Mouse (Mus musculus): Measurements from ENCODE around the gene Taco1.
"Not testable (repeated sequence)": the region's sequence is repeated elsewhere in the genome, so short reads cannot be mapped to it uniquely, and the experiment has no call there.

Taco1 gene

DNA sequence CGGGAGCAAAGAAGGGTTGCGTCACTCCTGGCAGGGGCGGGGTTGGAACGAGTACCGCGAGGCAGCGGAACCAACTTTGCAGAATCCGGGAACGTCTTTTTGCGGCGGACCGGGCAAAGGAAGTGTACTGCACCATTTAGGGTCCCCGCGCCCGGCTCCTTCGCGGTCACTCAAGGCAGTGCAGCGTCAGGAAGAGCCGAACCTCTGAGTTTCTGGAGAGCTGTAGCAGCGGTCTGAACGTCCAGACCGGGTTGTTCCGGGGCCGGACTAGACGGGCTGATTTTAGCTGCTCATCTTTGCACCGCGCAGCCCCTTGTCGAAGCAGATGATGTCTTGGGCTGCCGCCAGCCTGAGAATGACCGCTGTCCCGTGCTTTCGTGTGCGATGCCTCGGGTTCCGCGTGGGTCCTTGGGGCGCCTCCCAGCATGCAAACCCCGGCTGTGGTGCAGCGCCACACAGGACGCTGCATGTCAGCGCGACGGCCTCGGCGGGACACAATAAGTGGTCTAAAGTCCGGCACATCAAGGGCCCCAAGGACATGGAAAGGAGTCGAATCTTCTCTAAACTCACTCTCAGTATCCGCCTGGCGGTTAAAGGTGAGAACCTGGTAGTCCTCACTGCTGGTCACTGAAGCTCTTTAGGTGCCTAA is at the start of gene Taco1:
Gene Taco1 (plus strand): TSS at position 139 of the 649 bp plus-strand sequence.
- peak; percentile 97 for DNase-seq

DNA sequence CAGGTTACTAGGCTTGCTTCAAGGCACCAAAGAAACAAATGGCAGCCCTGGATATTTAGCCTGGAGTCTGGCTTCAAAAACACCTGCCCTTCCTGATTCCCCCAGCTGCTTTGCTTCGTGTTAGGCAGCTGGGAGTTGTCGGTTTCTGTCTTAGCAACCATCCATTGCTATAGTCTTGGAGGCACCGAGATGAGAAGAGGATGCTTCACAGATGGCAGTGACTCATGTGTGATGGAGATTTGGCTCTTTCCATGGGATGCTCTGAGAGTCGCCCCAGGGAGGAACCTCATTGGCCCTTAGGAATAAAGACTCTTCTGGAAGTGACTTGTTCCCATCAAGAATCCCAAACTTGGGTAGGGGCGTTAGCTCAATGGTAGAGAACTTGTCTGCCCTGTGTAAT is 49.4 kb upstream of the Taco1 start:
- no peak for DNase-seq

DNA sequence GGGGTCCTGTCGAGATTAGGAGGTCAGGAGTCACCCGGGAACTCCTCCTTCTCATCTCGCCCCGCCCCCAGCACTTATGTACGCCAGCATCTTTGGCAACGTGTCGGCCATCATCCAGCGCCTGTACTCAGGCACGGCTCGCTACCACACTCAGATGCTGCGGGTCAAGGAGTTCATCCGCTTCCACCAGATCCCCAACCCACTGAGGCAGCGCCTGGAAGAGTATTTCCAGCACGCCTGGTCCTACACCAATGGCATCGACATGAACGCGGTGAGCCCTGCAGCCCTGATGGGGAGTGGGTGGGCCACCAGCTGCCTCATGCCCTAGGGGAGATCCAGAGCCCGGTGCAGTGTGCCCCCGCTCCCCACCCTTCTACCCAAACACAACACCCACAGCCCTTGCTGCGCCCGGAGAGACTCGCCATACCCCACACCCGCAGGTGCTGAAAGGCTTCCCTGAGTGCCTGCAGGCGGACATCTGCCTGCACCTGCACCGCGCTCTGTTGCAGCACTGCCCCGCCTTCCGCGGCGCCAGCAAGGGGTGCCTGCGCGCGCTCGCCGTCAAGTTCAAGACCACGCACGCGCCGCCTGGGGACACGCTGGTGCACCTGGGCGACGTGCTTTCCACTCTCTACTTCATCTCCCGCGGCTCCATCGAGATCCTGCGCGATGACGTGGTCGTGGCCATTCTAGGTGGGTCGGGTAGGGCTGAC is 45.7 kb upstream of the Taco1 start:
- DNase-seq, result no peak

DNA sequence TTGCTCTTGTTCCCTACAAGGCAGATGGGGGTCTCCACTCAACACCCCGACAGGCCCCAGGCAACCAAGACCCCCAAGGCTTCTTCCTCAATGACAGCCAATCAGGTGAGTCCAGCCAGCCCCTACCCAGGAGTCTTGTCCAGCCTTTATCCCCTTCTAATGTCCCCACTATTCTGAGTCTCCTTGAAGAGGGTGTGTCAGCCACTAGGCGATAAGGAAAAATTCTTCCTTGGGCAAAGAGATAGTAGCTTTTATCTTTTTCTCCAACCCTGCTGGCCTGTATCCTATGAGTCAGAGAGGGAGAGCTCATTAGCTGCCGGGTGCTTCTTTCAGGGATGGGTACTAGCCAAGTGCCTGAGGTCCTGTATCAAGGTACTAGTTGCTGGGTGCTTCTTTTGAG is 40.1 kb upstream of the Taco1 start:
- no peak for DNase-seq

GRCm38 (mm10) chr11:106026465-106027151 is 39.3 kb upstream of the Taco1 start:
- peak; percentile 71 for DNase-seq

DNA sequence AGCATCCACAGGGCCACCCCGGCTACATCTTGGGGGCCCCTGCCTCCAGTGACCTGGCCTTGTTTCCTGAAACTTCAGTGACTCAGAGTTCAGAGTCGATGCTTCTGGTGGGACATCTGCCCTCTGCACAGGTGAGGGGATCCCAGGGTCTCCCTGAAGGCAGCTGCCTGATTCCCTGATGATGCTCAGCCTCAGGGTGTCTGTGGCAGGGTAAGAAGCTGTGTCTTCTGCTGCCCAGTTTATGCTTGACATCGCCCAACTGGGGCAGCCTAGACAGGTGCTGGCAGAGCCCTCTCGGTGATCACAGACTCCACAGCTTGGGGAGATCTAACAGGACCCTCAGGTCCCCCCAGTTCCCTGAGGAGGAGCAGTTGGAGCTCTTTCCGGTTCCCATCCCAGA is 38.3 kb upstream of the Taco1 start:
- no peak for DNase-seq

DNA sequence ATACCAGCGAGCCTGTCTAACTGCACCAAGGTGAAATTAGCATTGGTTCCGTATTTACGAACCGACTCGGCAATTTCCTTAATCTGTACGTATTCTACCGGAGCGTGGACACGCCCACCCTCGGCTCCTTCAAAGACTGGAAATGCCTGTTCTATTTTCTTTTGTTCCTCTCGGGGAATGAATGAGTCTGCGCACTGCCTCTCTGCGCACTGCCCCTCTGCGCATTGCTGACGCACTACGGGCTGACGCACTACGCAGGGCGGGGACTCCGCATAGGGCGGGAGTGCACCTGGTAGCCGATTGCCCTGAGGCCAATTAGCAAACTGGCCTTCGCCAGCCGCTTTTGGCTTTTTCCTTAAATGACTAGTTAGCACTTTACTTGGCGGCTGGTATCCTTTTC is 33.8 kb upstream of the Taco1 start:
- not testable (repeated sequence) for DNase-seq

- peak; percentile 50 for DNase-seq
Observed at GRCm38 (mm10) chr11:106033491-106033919, 32.4 kb upstream of the Taco1 start.

DNA sequence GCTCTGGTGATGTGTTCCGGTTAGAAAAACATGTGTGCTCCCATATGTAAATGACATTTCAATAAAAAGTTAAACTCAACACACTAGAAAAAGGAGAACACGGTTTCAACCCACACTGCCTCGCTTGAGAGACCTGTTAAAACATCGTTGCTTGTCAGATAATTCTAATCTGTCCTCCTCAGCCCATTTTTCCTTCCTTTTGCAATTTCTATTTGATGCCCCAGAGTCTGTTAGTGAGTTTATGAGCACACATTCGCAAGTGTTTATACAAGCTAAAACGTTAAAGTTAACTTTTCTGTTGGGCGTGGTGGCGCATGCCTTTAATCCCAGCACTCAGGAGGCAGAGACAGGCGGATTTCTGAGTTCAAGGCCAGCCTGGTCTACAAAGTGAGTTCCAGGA is 30.9 kb upstream of the Taco1 start:
- DNase-seq, result no peak

DNA sequence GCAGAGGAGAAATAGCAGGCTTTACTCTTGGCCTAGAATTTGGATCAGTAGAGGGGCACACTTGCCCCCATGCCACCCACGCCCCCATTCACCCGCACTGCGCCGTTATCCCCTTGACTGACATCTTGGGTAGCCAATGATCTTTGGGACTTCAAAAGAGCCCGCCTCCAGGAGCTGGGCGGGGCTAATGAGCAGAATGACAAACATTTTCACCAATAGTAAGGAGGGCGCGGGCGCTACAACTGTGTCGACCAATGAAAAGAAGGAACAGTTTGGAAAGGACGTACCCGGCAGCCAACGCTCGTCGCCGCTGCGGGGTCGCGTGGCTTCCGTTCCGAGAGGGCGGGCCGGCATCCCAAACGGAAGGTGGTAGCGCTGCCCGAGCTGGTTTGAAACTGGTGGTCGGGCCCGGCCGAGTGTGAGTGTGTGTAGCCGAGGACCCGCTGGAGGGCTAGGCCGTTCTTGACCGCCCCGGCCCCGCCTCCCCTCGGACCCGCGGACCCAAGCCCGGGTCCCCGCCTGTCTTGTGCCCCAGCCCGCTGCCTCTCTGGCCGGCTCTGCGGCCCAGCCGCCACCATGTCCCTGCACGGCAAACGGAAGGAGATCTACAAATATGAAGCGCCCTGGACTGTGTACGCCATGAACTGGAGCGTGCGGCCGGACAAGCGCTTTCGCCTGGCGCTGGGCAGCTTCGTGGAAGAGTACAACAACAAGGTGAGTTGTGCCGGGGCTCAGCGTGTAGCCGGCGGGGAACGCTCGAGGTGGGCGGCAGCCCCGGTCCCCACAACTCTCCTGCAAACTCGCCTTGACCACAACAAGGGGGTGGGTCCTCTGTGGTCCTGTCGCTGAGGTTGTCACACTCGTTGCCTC is 29.1 kb upstream of the Taco1 start, which contains the start of gene Dcaf7:
Gene Dcaf7 (plus strand): TSS at position 325 of the 870 bp plus-strand sequence.
- peak; percentile 98 for DNase-seq

- DNase-seq, result no peak
Observed at GRCm38 (mm10) chr11:106037418-106037751, 28.5 kb upstream of the Taco1 start.

DNA sequence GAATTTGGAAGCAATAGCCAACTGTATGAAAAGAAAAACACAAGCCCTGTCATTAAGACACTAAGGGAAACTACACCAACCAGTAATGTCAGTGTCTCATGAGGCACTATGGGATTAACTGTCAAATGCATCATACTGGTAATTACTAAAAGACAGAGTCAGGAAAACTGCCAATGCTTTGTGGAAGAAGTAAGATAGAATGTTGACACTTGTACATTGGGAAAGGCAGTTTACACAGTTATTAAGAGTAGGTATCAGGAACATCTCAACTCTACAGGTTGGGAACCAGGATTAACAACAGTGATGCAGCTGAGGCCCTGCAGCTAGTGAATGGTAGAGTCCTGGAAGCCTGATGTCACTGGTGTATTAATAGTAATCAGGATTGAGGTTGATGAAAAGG is 21.5 kb upstream of the Taco1 start:
- no peak for DNase-seq

- DNase-seq, result no peak
Observed at GRCm38 (mm10) chr11:106045256-106045655, 20.6 kb upstream of the Taco1 start.

GRCm38 (mm10) chr11:106045780-106046179 is 20.1 kb upstream of the Taco1 start:
- DNase-seq, result no peak

GRCm38 (mm10) chr11:106046584-106046983 is 19.3 kb upstream of the Taco1 start:
- no peak for DNase-seq

DNA sequence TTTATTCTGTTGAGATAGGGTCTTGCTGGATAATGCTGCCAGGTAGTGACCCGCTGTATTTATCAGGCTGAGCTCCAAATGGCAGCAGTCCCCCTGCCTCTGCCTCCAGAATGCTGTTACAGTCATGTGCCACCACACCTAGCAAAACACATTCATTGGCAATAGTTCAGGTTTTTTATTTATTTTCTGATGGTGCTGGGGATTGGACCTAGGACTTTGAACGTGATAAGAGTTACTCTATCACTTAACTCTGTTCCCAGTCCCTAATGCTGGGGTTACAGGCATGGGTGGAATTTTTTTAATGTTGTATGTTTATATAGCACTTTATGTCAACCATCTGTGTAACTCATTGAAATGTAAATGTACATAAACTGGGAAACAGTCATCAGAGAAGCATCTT is 11.9 kb upstream of the Taco1 start:
- DNase-seq, result no peak

- DNase-seq, result no peak
Observed at GRCm38 (mm10) chr11:106054600-106054999, 11.3 kb upstream of the Taco1 start.

DNA sequence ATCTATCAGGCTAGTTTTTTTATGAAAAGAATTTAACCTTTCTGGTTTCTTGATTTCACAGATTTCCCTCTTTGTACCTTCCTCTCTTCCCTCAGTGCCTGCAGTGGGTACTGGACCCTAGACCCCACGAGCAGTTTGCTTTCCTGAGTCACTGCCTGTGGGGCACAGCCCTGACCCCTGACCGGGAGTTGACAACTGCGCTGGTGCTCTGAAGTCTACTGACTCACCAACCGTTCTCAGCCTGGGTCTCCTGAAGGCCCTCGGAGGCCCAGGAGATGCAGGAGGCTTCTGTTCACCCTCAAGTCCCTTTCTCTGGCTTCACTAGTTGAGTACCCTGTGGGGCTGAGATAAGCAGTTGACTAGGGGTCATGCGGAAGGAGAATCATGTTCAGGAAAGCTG is 10.5 kb upstream of the Taco1 start:
- DNase-seq, result no peak

DNA sequence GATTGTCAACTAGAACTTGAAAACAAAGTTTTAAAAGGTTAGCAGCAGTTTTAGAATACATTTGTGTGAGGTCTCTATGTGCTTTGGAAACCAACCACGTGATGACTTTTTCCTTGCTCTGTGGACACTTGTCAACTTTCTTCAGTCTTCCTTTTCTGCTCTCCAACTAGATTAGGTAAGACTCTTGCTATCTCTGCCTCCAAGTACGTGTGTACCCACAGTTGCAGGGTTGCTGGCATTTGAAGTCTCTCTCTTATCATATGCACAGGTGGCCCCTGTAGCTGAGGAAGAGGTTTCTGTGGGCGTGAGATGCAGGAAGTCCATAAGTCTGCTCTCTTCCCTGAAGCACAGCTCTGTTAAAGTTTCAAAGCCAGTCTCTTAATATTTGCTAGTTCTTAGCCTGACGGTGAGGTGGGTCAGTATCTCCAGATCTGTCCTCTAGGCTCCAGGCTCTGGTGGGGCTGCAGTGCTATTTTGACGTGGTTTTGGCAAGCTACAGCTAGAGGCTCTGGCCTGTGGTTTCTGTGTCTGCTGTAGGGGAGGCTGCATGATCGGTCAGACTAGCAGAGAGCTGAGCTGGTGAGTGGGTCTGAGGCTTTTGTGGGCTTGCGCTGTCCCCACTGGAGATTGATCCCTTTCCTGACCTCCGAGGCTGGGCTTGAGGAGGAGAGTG is 8.9 kb upstream of the Taco1 start:
- no peak for DNase-seq

DNA sequence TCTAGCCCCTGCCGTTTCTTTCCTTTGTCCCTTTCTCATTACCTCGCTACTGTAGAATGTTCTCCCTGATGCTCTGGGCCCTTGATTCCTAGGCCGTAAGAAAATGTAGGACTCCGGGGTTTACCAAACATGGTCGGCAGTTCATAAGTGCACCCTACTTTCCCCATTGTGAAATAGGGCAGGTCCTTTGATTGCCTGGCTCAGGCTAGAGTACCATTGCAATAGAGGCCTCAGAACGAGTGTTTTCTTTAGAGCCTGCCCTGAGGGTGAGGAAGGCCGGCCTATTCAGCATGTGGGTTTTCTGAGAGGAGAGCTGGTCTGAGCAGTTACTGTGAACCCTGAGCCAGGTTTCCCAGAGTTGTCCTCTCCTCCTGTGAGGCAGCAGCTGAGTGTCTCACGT is 7.8 kb upstream of the Taco1 start:
- DNase-seq, result no peak

GRCm38 (mm10) chr11:106060549-106060948 is 5.3 kb upstream of the Taco1 start:
- no peak for DNase-seq

- DNase-seq, result no peak
Observed at GRCm38 (mm10) chr11:106061311-106061710, 4.5 kb upstream of the Taco1 start.

DNA sequence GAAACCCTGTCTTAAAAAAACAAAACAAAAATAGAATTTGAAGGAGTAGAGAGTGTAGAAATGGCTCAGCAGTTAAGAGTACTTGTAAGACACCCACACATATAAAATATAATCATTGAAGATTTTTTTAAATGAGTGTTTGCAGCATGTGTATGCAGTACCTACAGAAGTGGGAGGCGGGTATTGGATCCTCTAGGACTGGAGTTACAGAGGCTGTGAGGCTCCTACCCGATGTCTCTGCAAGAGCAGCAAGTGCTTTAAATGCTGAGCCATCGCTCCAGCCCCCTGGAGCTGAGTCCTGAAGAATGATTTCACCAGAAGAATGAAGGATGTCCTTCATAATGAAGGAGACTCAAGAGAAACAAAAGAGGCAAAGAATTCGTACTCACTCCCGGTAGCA is 2.1 kb upstream of the Taco1 start:
- no peak for DNase-seq
